Mouse (Mus musculus) heart, embryonic 15.5 days (tissue): ENCODE results near the gene Crygn. TPM values are rescaled to one million over a fixed set of nuclear protein-coding genes. Genes with fewer than 3 reads are reported as not detected.
"Not testable (repeated sequence)": the region's sequence is repeated elsewhere in the genome, so short reads cannot be mapped to it uniquely, and the experiment has no call there.

Experiments
- ATAC-seq: fragments of 200-750 bp; cut with Nextera tagmentation; replicated peaks from 2 replicates; pipeline ENCODE4 v1.8.0; 2017; ENCODE audit warnings: low read depth, moderate TSS enrichment; ENCODE audit not compliant: insufficient number of reproducible peaks, insufficient read depth, low FRiP score
- H3K27ac ChIP-seq: fragments of 300-500 bp; sonication (generic); 2 replicates; pipeline ENCODE4 v1.5.1; 2015; ENCODE audit warnings: mild to moderate bottlenecking, inconsistent platforms
- H3K27me3 ChIP-seq: fragments of 300-500 bp; sonication (generic); 2 replicates; pipeline ENCODE4 v1.6.1; 2015; ENCODE audit warnings: inconsistent platforms
- H3K36me3 ChIP-seq: fragments of 300-500 bp; sonication (generic); 2 replicates; pipeline ENCODE4 v1.6.1; 2015; ENCODE audit warnings: mild to moderate bottlenecking, inconsistent platforms
- H3K4me1 ChIP-seq: fragments of 300-500 bp; sonication (generic); replicated peaks from 2 replicates; pipeline ENCODE4 v1.6.1; 2015; ENCODE audit warnings: inconsistent platforms
- H3K4me2 ChIP-seq: fragments of 300-500 bp; sonication (generic); 2 replicates; pipeline ENCODE4 v1.6.1; 2015; ENCODE audit warnings: inconsistent platforms, mild to moderate bottlenecking, moderate library complexity
- H3K4me3 ChIP-seq: fragments of 300-500 bp; sonication (generic); 2 replicates; pipeline ENCODE4 v1.5.1; 2015; ENCODE audit warnings: mild to moderate bottlenecking, inconsistent platforms
- H3K9ac ChIP-seq: fragments of 300-500 bp; sonication (generic); 2 replicates; pipeline ENCODE4 v1.6.1; 2015; ENCODE audit warnings: mild to moderate bottlenecking, inconsistent platforms
- H3K9me3 ChIP-seq: fragments of 300-500 bp; sonication (generic); replicated peaks from 2 replicates; pipeline ENCODE4 v1.6.1; 2016; ENCODE audit warnings: inconsistent platforms
- WGBS: fragments of 180-500 bp; shearing (Covaris S2); methylation state at CpG from one replicate; pipeline ENCODE4 v1.1.7; 2015; ENCODE audit warnings: mixed read lengths; 5-methylcytosine and 5-hydroxymethylcytosine counted together
- polyA plus RNA-seq: library from polyadenylated mRNA; unstranded; fragments of >200 nt; fragmentation: Nextera tagmentation; extraction: Ambion mirVana; gene quantifications from 2 replicates; pipeline ENCODE4 v1.2.1, GENCODE M21; 2015

Gene Crygn
- polyA plus RNA-seq, 1 experiment from 2014 or later, result 2.5 TPM

DNA sequence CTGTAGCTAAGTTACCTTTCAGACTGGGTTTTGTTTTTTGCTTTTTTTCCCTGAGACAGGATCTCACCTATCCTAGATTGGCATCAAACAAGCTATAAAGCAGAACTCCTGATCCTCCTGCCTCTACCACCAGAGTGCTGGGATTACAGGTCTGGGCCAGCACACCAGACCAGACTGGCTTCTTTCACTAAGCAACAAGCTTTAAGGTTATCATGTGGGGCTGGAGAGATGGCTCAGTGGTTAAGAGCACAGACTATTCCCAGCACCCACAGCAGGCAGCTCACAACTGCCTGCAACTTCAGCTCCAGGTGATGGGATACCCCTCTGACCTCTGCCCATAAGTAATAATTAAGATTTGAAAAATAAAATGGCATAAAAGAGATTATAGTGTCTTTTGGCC, 21.5 kb upstream of the Crygn start:
- H3K9me3 ChIP-seq, result no peaks in the 10 kb centered on the region
- no peaks in the 10 kb centered on the region for H3K36me3 ChIP-seq
- peaks cover 13% of the 10 kb centered on the region for H3K4me1 ChIP-seq
- no peak overlapping the region for H3K4me2 ChIP-seq
- peaks cover 15% of the 10 kb centered on the region; the same call in 1 of the 2 replicates for H3K27me3 ChIP-seq
- no peak overlapping the region for H3K27ac ChIP-seq
- H3K4me3 ChIP-seq, result no peak overlapping the region
- H3K9ac ChIP-seq, result no peak overlapping the region
- ATAC-seq, result no peak

DNA sequence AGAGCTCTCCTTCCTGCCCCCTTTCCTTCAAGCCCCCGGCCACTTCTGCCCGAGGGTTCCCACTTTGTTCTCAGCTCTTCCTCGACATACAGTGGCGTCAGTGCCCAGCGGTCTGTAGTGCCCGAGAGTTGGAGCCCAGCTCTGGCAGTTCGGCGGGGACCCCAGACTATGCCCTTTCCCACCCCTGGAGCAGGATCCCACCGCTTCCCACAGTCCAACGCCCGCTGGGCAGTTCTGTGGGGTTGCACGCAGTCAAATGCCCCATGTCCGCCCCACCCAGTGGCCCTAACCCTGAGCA, 21.0 kb upstream of the Crygn start:
- peaks cover 15% of the 10 kb centered on the region; the same call in 1 of the 2 replicates for H3K27me3 ChIP-seq
- peaks cover 13% of the 10 kb centered on the region for H3K4me1 ChIP-seq
- H3K36me3 ChIP-seq, result no peaks in the 10 kb centered on the region
- WGBS, result 47% methylated on average over 13 of the region's 13 CpGs
- H3K9me3 ChIP-seq, result no peaks in the 10 kb centered on the region
- no peak overlapping the region for H3K9ac ChIP-seq
- H3K4me3 ChIP-seq, result no peak overlapping the region
- ATAC-seq, result no peak
- peak overlapping the region; percentile 42 for H3K4me2 ChIP-seq
- no peak overlapping the region for H3K27ac ChIP-seq

DNA sequence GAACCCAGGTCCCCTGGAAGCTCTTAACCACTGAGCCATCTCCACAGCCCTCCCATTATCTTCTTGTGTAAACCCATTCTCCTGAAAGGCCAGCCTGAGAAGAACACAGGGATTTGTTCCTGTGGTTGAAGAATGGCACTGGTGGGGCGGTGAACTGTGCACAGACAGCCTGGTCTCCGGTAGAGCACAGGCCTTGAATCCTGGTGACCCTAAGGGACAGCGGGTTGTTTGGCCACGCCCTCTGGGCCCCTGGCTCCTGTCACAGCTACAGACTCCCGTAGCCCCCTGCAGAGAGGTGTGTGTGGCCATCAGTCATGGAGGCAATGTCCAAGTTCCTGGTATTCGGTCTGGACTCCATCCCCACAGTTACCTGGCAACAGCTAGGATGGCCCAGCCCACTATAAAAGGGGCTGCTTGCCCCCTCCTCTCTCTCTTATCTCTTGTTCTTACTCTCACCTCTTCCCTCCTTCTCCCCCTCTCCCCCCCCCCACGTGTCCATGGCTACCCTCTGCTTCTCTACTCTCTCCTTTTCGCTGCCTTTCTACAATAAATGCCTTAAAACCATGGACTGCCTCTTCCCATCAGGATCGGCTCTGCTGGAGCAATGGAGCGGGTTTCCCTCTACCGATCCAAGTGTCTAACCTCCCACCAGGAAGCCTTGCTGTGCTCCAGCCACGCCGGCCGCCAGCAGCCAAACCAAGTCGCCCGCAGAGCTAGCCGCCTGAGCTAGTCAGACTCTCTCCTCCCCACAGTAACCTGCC, 20.5 kb upstream of the Crygn start:
- 31% methylated on average over 17 of the region's 17 CpGs for WGBS
- peak overlapping the region; percentile 42 for H3K4me2 ChIP-seq
- H3K4me3 ChIP-seq, result no peak overlapping the region
- no peaks in the 10 kb centered on the region for H3K9me3 ChIP-seq
- no peak overlapping the region for H3K27ac ChIP-seq
- no peaks in the 10 kb centered on the region for H3K36me3 ChIP-seq
- no peak for ATAC-seq
- no peak overlapping the region for H3K9ac ChIP-seq
- peaks cover 15% of the 10 kb centered on the region; the same call in 1 of the 2 replicates for H3K27me3 ChIP-seq
- H3K4me1 ChIP-seq, result peaks cover 13% of the 10 kb centered on the region

DNA sequence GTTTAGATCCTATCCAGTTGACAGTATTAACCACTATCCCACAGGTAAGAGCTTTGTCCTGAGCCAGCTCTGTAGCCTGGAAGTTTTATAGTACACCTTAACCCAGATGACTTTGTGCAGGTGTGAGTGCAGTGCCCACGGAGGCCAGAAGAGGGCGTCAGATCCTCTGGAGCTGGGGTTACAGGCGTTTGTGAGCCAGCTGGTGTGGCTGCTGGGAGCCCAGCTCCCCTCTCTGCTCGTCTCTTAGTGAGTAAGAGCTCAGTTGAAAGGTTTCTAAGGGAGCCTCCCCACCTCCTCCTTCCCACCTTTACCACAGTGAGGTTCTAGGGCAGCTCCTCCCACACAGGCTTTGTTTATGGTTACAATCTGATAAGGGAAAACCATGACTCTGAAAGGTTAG, 18.9 kb upstream of the Crygn start:
- H3K4me2 ChIP-seq, result no peak overlapping the region

DNA sequence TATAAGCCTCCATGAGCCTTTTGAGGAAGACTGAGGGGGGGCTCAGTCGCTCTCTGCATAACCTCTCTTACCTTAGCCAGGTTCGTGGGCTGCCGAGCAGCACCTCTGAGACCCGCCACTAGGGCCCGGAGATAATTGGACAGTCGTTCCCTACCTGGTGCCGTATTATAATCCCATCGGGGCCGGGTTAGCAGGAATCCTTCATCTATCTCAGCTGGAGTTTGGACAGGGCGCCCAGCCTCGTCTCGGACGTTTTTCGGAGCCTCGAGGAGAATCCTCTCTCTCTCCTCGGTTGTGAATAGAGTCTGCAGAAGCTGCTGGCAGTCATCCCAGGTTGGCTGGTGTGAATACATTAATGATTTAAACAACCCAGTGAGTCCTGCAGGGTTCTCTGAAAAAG, 16.7 kb upstream of the Crygn start:
- not testable (repeated sequence) for H3K36me3 ChIP-seq, H3K27ac ChIP-seq, H3K4me1 ChIP-seq, H3K9ac ChIP-seq, H3K9me3 ChIP-seq, H3K4me3 ChIP-seq, ATAC-seq, H3K4me2 ChIP-seq
- H3K27me3 ChIP-seq, result peaks cover 11% of the 10 kb centered on the region; the same call in 1 of the 2 replicates
- 88% methylated on average over 16 of the region's 16 CpGs for WGBS

More for the DNA sequence above, 18.9 kb upstream of the Crygn start:
- peaks cover 13% of the 10 kb centered on the region for H3K4me1 ChIP-seq
- 63% methylated on average over 4 of the region's 4 CpGs for WGBS
- no peak overlapping the region for H3K9ac ChIP-seq
- no peak overlapping the region for H3K4me3 ChIP-seq
- H3K36me3 ChIP-seq, result no peaks in the 10 kb centered on the region
- no peak overlapping the region for H3K27ac ChIP-seq
- no peaks in the 10 kb centered on the region for H3K9me3 ChIP-seq
- ATAC-seq, result no peak
- peaks cover 15% of the 10 kb centered on the region; the same call in 1 of the 2 replicates for H3K27me3 ChIP-seq

DNA sequence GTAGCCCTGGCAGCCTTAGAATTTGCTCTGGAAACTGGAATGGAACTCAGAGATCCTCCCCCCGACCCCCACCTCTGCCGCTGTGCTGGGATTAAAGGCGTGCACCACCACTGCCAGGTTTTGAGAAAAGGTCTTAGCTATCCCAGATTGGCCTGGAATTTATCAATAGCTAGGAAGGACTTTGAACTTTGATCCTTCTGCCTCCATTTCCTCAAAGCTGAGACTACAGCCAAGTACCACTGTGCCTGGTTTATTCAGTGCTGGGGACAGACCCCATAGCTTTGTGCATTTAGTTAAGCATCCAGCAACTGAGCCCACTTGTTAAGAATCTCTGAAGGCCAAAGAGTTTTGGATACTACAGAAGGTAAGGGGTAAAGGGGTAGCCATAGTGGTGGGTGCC, 877 bp downstream of the Crygn start:
- Histone ChIP-seq H3K36me3 (no peaks in the 10 kb centered on the region), H3K4me3 (no peak overlapping the region), H3K27ac (no peak overlapping the region), H3K4me2 (no peak overlapping the region), H3K4me1 (peaks cover 6% of the 10 kb centered on the region), H3K9ac (no peak overlapping the region), H3K9me3 (no peaks in the 10 kb centered on the region), H3K27me3 (no peaks in the 10 kb centered on the region)
- WGBS, result 67% methylated on average over 3 of the region's 3 CpGs
- no peak for ATAC-seq

DNA sequence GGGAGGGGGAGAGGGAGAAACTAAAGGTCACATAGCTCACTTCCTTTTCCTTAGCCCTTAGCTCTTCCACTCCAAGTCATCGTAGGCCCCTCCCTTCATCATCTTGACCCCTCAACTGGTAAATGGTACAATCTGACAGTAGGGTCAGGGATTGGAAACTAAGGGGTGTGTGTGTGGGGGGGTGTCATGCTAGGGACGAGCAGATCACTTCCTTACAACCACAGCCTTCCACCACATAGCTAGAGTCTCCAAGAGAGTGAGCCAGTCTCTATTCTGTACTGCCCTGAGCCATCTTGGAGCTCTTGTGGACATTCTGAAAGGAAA, 5.7 kb downstream of the Crygn start:
- peaks cover 28% of the 10 kb centered on the region for H3K4me1 ChIP-seq
- ATAC-seq, result no peak; the same call in 1 of the 2 replicates
- no peaks in the 10 kb centered on the region for H3K36me3 ChIP-seq
- no peak overlapping the region for H3K9ac ChIP-seq
- H3K4me2 ChIP-seq, result peak overlapping the region; percentile 74
- 16% methylated on average over 2 of the region's 2 CpGs for WGBS
- peak overlapping the region; percentile 89 for H3K27ac ChIP-seq
- H3K9me3 ChIP-seq, result no peaks in the 10 kb centered on the region
- H3K4me3 ChIP-seq, result peak overlapping the region; percentile 53
- H3K27me3 ChIP-seq, result no peaks in the 10 kb centered on the region

DNA sequence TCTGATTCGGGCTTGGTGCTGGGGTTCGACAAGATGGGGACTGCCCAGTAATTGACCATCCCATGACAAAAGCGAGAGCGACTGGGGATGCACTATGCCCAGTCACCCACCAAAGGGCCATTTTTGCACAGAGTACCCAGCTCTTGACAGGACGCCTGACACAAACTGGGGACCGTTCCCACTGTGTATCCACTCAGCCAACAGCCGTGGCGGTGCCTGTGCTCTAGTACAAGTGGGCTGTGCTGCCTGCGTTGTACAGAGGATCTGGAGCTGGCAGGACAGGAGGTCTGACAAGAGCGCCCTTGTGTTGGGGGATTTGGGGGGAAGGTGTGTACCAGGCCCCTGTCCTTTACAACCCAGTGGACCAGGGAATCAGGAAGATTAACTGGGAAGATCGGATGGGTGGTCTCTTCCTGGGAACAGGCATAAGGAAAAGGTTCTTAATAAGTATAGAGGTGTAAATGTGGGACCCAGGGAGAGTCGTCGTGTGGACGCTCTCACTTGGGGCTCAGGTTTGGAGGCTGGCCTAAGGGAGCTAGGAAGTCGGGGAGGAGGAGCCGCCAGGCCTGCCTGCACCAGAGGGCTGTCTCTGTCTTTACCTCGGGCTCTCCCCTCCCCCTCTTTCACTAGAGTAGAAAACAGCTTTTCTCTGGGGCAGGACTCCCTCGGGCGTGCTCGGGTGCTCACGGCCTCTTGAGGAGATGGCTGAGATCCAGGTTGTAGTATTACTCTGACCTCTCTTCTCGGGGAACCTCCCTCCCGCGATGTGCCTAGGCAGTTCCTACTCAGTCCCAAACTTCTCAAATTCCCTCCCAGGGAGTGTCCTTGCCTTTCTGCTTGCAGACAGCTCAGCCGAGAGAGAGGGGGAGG, 6.3 kb downstream of the Crygn start:
- WGBS, result 2% methylated on average over 24 of the region's 25 CpGs
- Histone ChIP-seq H3K4me3 (peak overlapping the region; percentile 53), H3K27ac (peak overlapping the region; percentile 89), H3K27me3 (no peaks in the 10 kb centered on the region), H3K4me1 (peaks cover 29% of the 10 kb centered on the region), H3K36me3 (no peaks in the 10 kb centered on the region), H3K4me2 (peak overlapping the region; percentile 74), H3K9me3 (no peaks in the 10 kb centered on the region), H3K9ac (peak overlapping the region; percentile 70)
- ATAC-seq, result peak; percentile 62

DNA sequence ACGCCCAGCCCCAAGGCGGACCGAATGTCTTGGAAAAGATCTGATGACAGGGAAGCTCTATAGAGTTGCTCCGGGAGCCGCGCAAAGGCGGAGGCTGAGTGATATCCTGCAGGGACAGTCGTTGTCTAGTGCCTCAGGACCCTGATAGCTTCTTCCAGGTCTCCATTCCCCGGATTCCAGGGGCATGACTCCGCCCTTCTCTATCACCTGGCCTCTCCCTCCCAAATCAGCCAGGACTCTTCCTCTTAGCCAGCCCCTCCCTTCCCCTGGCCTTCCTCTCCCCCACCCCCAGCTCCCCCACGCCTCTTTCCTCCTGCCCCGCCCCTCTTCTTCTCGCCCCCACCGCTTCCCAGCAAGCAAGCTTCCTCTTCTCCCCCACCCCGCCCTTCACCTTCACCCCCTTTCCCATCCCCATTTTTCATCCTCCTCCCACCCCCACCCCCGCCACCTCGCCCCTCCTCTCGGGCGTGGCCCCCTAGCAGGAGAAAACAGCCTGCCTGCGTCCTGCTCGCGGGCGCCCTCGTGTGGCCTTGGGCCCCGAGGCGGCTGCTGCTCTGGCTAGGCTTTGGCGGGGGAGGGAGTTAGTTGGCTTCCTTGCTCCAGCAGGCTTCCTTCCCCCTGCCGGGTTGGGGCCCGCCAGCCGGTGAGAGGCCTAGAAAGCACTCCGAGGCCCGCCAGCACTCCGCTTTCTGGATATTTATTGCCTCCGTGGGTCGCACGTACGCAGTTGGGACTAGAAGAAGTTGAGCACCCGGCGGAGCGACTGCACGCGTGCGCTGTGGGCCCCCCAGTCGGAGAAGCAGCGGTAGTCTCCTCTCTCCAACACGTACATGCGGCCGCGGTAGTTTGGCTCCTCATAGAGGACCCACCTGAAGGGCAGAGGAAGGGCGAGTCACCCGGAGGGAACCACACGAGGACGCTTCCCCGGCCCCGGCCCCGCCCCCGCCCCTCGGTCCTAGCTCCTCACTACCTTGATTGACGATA, 7.2 kb downstream of the Crygn start:
- Histone ChIP-seq H3K27ac (peak overlapping the region; percentile 89), H3K4me2 (peak overlapping the region; percentile 74), H3K4me3 (peak overlapping the region; percentile 53), H3K27me3 (no peaks in the 10 kb centered on the region), H3K9ac (peak overlapping the region; percentile 70), H3K4me1 (peaks cover 29% of the 10 kb centered on the region), H3K36me3 (no peaks in the 10 kb centered on the region), H3K9me3 (no peaks in the 10 kb centered on the region)
- WGBS, result 2% methylated on average over 53 of the region's 59 CpGs
- peak; percentile 76 for ATAC-seq

DNA sequence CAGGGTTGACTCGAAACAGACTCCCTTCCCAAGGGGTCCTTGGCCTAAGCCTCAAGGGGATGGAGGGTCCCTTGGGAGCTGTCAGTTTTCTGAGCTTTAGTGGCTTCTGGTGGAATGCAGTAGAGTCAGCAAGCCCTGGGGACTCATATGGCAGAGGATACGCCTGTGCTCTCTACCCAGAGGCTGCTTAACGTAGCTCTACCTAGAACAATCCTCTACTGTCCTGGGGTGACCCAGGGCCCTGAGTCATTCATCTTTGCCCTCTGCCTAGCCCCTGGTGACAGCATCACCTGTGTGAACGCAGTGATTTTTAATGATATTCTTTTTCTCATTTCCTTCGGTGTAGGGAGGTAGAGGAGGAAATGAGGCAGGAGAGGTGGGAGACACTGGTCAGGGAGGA, 8.1 kb downstream of the Crygn start:
- 63% methylated on average over 5 of the region's 5 CpGs for WGBS
- Histone ChIP-seq H3K4me3 (peak overlapping the region; percentile 53), H3K9ac (peak overlapping the region; percentile 70; the same call in 1 of the 2 replicates), H3K4me1 (peaks cover 29% of the 10 kb centered on the region), H3K9me3 (no peaks in the 10 kb centered on the region), H3K27me3 (no peaks in the 10 kb centered on the region), H3K36me3 (no peaks in the 10 kb centered on the region), H3K27ac (peak overlapping the region; percentile 89; the same call in 1 of the 2 replicates), H3K4me2 (peak overlapping the region; percentile 74)
- ATAC-seq, result no peak

DNA sequence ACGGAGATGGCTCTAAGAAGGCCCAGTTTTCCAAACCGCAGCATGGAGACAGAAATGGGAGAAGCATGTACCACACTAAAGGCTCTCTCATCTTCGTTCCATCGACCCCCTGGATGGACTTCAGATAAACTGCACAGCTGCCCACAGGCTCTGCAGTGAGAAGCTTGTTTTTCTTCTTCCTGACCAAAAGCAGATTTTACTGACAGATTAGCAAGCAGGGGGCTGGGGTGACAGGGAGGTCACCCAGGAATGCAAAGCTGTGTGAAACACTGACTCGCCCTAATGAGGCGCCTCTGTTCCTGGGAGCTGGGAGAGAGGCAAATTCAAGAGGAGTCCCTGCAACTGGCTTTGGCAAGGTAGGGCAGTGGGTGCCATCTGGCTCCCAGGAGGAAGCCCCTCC, 10.3 kb downstream of the Crygn start:
- no peak overlapping the region for H3K4me3 ChIP-seq
- 26% methylated on average over 6 of the region's 6 CpGs for WGBS
- no peak overlapping the region for H3K4me2 ChIP-seq
- no peaks in the 10 kb centered on the region for H3K9me3 ChIP-seq
- no peak overlapping the region for H3K9ac ChIP-seq
- H3K27ac ChIP-seq, result no peak overlapping the region
- H3K36me3 ChIP-seq, result no peaks in the 10 kb centered on the region
- no peak for ATAC-seq
- H3K4me1 ChIP-seq, result peaks cover 29% of the 10 kb centered on the region
- H3K27me3 ChIP-seq, result no peaks in the 10 kb centered on the region
